In the genomic region with DNA sequence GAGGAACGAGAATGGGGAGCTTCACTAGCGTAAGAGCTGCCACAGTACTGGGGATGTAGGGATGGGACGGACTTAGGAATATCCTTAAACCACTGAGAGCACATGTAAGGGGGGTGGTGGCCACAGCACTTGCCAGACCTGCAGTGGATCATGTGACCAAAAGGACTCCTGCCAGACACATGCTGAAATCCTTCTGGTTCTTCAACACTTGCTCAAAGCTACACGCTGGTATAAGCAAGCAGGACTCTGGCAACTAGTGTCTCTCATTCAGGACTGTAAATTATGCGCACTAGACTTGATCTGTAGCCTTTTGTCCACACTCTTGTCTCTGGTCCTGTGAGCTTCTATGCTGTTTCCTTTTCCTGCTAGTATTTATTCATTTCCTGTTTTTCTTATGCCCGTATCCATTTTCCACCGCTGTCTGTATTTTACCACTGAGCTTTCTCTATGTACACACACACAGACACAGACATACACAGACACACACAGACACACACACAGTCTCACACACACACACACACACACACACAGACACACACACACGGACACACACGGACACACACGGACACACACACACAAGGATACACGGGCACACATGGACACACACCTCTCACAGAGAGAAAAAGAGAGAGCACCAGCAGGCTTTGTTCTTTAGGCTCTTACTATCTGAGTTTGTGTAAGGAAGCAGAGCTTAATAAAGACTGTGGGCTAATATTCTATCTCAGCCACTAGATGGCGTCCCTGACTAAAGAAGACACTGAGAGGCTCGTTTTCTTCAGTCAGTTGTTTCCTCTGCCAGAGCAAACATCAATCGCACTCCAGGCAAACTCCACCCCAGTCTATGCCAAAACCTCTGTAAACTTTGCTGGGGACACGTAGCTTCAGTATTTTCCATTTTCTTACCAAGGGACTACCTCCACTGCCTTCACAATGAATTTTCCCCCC, we compare ENCODE assay signal across 8 mouse cellular contexts.
DNase-seq lines count a peak whose midpoint lies in the region; ATAC-seq and TF ChIP-seq lines count a peak whose summit lies in the region.

No protein-coding gene starts in this region.

- dilution Hi-C loops in CH12.LX (cut with MboI; ENCODE audit: extremely low pct_ligation_motif_present, extremely low pct_unique_long_range_greater_than_20kb, low sequenced_read_pairs) = no loop called here

- no peak for TF ChIP-seq POLR2A in CH12.LX (IDR thresholded peaks at IDR 0.05; ENCODE audit: low read depth, low read length)

- H3K4me1 ChIP-seq in CH12.LX (ENCODE audit: control insufficient read depth in 1 of 2, insufficient read depth in 2 of 2) = no peaks in the 10 kb centered on the region
- H3K4me1 ChIP-seq in embryonic facial prominence, embryonic 15.5 days = no peaks in the 10 kb centered on the region
- H3K4me1 ChIP-seq in heart, embryonic 16.5 days (ENCODE audit: control insufficient read depth, insufficient read depth, low read length) = 0 out of 2 replicates have a peak, but pooled peaks cover 2% of the 10 kb centered on the region
- no peaks in the 10 kb centered on the region for H3K4me1 ChIP-seq in liver, embryonic 13.5 days (replicated peaks)
- H3K4me1 ChIP-seq in neural tube, embryonic 14.5 days (ENCODE audit: control insufficient read depth, insufficient read depth, low read length) = no peaks in the 10 kb centered on the region

- no peak overlapping the region for H3K4me2 ChIP-seq in CH12.LX (ENCODE audit: insufficient read depth, low read depth, poor library complexity, severe bottlenecking)
- H3K4me2 ChIP-seq in embryonic facial prominence, embryonic 15.5 days (replicated peaks) = no peak overlapping the region
- peak overlapping the region; percentile 37; the same call in 1 of the 2 replicates for H3K4me2 ChIP-seq in heart, embryonic 16.5 days (ENCODE audit: low read depth, low read length)
- H3K4me2 ChIP-seq in liver, embryonic 13.5 days = no peak overlapping the region
- no peak overlapping the region for H3K4me2 ChIP-seq in neural tube, embryonic 14.5 days (ENCODE audit: low read depth, low read length)

- H3K27me3 ChIP-seq in CH12.LX (replicated peaks) = peaks cover 6% of the 10 kb centered on the region
- no peaks in the 10 kb centered on the region for H3K27me3 ChIP-seq in embryonic facial prominence, embryonic 15.5 days
- no peaks in the 10 kb centered on the region for H3K27me3 ChIP-seq in heart, embryonic 16.5 days (ENCODE audit: control insufficient read depth, insufficient read depth, low read length)
- no peaks in the 10 kb centered on the region for H3K27me3 ChIP-seq in liver, embryonic 13.5 days
- H3K27me3 ChIP-seq in neural tube, embryonic 14.5 days (ENCODE audit: control insufficient read depth, insufficient read depth, low read length) = no peaks in the 10 kb centered on the region

- H3K9ac ChIP-seq in CH12.LX (ENCODE audit: insufficient read depth, low read depth) = no peak overlapping the region
- no peak overlapping the region for H3K9ac ChIP-seq in embryonic facial prominence, embryonic 15.5 days
- H3K9ac ChIP-seq in heart, embryonic 16.5 days (ENCODE audit: low read length) = peak overlapping the region; percentile 43; the same call in 1 of the 2 replicates
- no peak overlapping the region for H3K9ac ChIP-seq in liver, embryonic 13.5 days
- no peak overlapping the region for H3K9ac ChIP-seq in neural tube, embryonic 14.5 days (replicated peaks; ENCODE audit: low read depth, low read length)

- ATAC-seq in embryonic facial prominence, embryonic 15.5 days (ENCODE audit: insufficient number of reproducible peaks, low FRiP score, low TSS enrichment, low read depth) = peak; percentile 79
- peak; percentile 79 for ATAC-seq in heart, embryonic 16.5 days (replicated peaks; ENCODE audit: extremely low read depth, insufficient read depth, low FRiP score)
- ATAC-seq in liver, embryonic 13.5 days (ENCODE audit: low read depth) = peak; percentile 43; the same call in 1 of the 2 replicates
- peak; percentile 92 for ATAC-seq in neural tube, embryonic 14.5 days (ENCODE audit: low read depth)
- no peak for ATAC-seq in erythroblast, adult 5-6 weeks (replicated peaks; ENCODE audit: low FRiP score, poor library complexity, severe bottlenecking)

- TF ChIP-seq CTCF in CH12.LX (conservative IDR thresholded peaks at IDR 0.05 in 1 of 2, IDR thresholded peaks at IDR 0.05 in 1 of 2; ENCODE audit: low read depth in 2 of 2, low read length in 2 of 2) = peak; percentile 69 to 80

- no peaks in the 10 kb centered on the region for H3K79me2 ChIP-seq in CH12.LX (replicated peaks; ENCODE audit: control insufficient read depth, extremely low read depth, insufficient read depth, poor library complexity, severe bottlenecking)

- peak; percentile 71 for DNase-seq in CH12.LX (ENCODE audit: extremely low read depth)
- DNase-seq in adrenal gland, postnatal 36 days = peak; percentile 27 to 61
- peak; percentile 85 for DNase-seq in kidney, postnatal 14 days
- peak; percentile 11 for DNase-seq in liver, embryonic 13.5 days

- in situ Hi-C loops in CH12.LX (cut with MboI; ENCODE audit: low pct_ligation_motif_present, low pct_unique_long_range_greater_than_20kb, low sequenced_read_pairs) = loop anchor here (10.0 kb wide), 1 partner anchor 335 kb away; no protein-coding TSS in a partner anchor

- TF ChIP-seq EP300 in CH12.LX (IDR thresholded peaks at IDR 0.05; ENCODE audit: low read length) = no peak

- TF ChIP-seq RAD21 in CH12.LX (IDR thresholded peaks at IDR 0.05; ENCODE audit: low read depth, low read length) = peak; percentile 86

- H3K27ac ChIP-seq in CH12.LX (ENCODE audit: insufficient read depth, low read depth) = no peak overlapping the region
- H3K27ac ChIP-seq in embryonic facial prominence, embryonic 15.5 days (replicated peaks) = no peak overlapping the region
- no peak overlapping the region for H3K27ac ChIP-seq in heart, embryonic 16.5 days (ENCODE audit: low read length)
- H3K27ac ChIP-seq in liver, embryonic 13.5 days = no peak overlapping the region
- no peak overlapping the region for H3K27ac ChIP-seq in neural tube, embryonic 14.5 days (ENCODE audit: low read depth, low read length)

- H3K9me3 ChIP-seq in CH12.LX (replicated peaks; ENCODE audit: low read length) = no peaks in the 10 kb centered on the region
- H3K9me3 ChIP-seq in embryonic facial prominence, embryonic 15.5 days (replicated peaks) = no peaks in the 10 kb centered on the region
- H3K9me3 ChIP-seq in heart, embryonic 16.5 days (replicated peaks; ENCODE audit: control insufficient read depth, low read length) = no peaks in the 10 kb centered on the region
- no peaks in the 10 kb centered on the region for H3K9me3 ChIP-seq in liver, embryonic 13.5 days (replicated peaks)
- no peaks in the 10 kb centered on the region for H3K9me3 ChIP-seq in neural tube, embryonic 14.5 days (ENCODE audit: control insufficient read depth, low read length)

- H3K4me3 ChIP-seq in CH12.LX (replicated peaks in 1 of 3; ENCODE audit: low read depth in 2 of 3, low read length in 2 of 3, poor library complexity in 1 of 3) = no peak overlapping the region
- H3K4me3 ChIP-seq in embryonic facial prominence, embryonic 15.5 days (replicated peaks) = no peak overlapping the region
- no peak overlapping the region for H3K4me3 ChIP-seq in heart, embryonic 16.5 days (ENCODE audit: low read length)
- H3K4me3 ChIP-seq in liver, embryonic 13.5 days (replicated peaks) = no peak overlapping the region
- H3K4me3 ChIP-seq in neural tube, embryonic 14.5 days (ENCODE audit: low read depth, low read length) = no peak overlapping the region

- H3K36me3 ChIP-seq in CH12.LX (replicated peaks in 1 of 2; ENCODE audit: control insufficient read depth in 1 of 2, insufficient read depth in 1 of 2, low read length in 1 of 2) = no peaks in the 10 kb centered on the region
- H3K36me3 ChIP-seq in embryonic facial prominence, embryonic 15.5 days = no peaks in the 10 kb centered on the region
- no peaks in the 10 kb centered on the region for H3K36me3 ChIP-seq in heart, embryonic 16.5 days (ENCODE audit: control insufficient read depth, insufficient read depth)
- H3K36me3 ChIP-seq in liver, embryonic 13.5 days = no peaks in the 10 kb centered on the region
- no peaks in the 10 kb centered on the region for H3K36me3 ChIP-seq in neural tube, embryonic 14.5 days (ENCODE audit: control insufficient read depth, insufficient read depth, low read length)

- 32% methylated on average over 15 of the region's 15 CpGs for WGBS in embryonic facial prominence, embryonic 15.5 days
- WGBS in heart, embryonic 16.5 days = 27% methylated on average over 15 of the region's 15 CpGs
- WGBS in liver, embryonic 13.5 days (ENCODE audit: insufficient replicate concordance) = 15% methylated on average over 15 of the region's 15 CpGs
- 41% methylated on average over 15 of the region's 15 CpGs for WGBS in neural tube, embryonic 14.5 days

TF ChIP-seq in CH12.LX, 34 proteins besides CTCF, POLR2A, EP300 and RAD21:
- TF ChIP-seq IRF4 (IDR thresholded peaks at IDR 0.05; ENCODE audit: low read depth, low read length) = no peak
- no peak for TF ChIP-seq MYC (IDR thresholded peaks at IDR 0.05; ENCODE audit: low read depth, low read length)
- no peak for TF ChIP-seq JUND (conservative IDR thresholded peaks at IDR 0.05; ENCODE audit: low read depth, low read length)
- peak; percentile 82 for TF ChIP-seq SMC3 (IDR thresholded peaks at IDR 0.05; ENCODE audit: low read depth, low read length)

Comparison
In these comparisons a context has a peak if more than half of its experiments do, and no peak if none do; other contexts are left out.
1. DNase-seq: peak in every context shown above with its lines; median percentile 85 in kidney, postnatal 14 days; 71 in CH12.LX; 44 in adrenal gland, postnatal 36 days; 11 in liver, embryonic 13.5 days.